Mouse (Mus musculus) liver, postnatal 0 days (tissue): Measurements from ENCODE around the gene Svep1. TPM values are rescaled to one million over a fixed set of nuclear protein-coding genes. Genes with fewer than 3 reads are reported as not detected.

Experiments used
- ATAC-seq: fragments of 200-750 bp; cut with Nextera tagmentation; 2 replicates; pipeline ENCODE4 v1.8.0; 2017; ENCODE audit warnings: mild to moderate bottlenecking, moderate library complexity
- DNase-seq: peaks from one replicate; pipeline ENCODE4 v3.0.0-alpha.2; 2016
- H3K27ac ChIP-seq: fragments of 300-500 bp; sonication (generic); 2 replicates; pipeline ENCODE4 v1.5.1; 2014; ENCODE audit warnings: antibody characterized with exemption, moderate library complexity, mild to moderate bottlenecking, low read depth
- H3K27me3 ChIP-seq: fragments of 300-500 bp; sonication (generic); 2 replicates; pipeline ENCODE4 v1.6.1; 2014; ENCODE audit warnings: low read length, control low read depth, mixed read lengths; ENCODE audit not compliant: insufficient read depth
- H3K36me3 ChIP-seq: fragments of 300-500 bp; sonication (generic); replicated peaks from 2 replicates; pipeline ENCODE4 v1.6.1; 2014; ENCODE audit warnings: mild to moderate bottlenecking, control low read depth, low read length, moderate library complexity, mixed read lengths; ENCODE audit not compliant: insufficient read depth
- H3K4me1 ChIP-seq: fragments of 300-500 bp; sonication (generic); 2 replicates; pipeline ENCODE4 v1.6.1; 2014; ENCODE audit warnings: antibody characterized with exemption, mild to moderate bottlenecking, control low read depth; ENCODE audit not compliant: insufficient read depth
- H3K4me2 ChIP-seq: fragments of 300-500 bp; sonication (generic); 2 replicates; pipeline ENCODE4 v1.6.1; 2014; ENCODE audit warnings: low read depth, mild to moderate bottlenecking, low read length, moderate library complexity, mixed read lengths
- H3K4me3 ChIP-seq: fragments of 300-500 bp; sonication (generic); 2 replicates; pipeline ENCODE4 v1.5.1; 2014; ENCODE audit warnings: low read depth, low read length
- H3K9ac ChIP-seq: fragments of 300-500 bp; sonication (generic); replicated peaks from 2 replicates; pipeline ENCODE4 v1.6.1; 2014; ENCODE audit warnings: mild to moderate bottlenecking, moderate library complexity
- H3K9me3 ChIP-seq: fragments of 300-500 bp; sonication (generic); 2 replicates; pipeline ENCODE4 v1.6.1; 2016; ENCODE audit warnings: mild to moderate bottlenecking, control low read depth, low read length, mixed read lengths
- CTCF ChIP-seq: sonication (generic); IDR thresholded peaks from 2 replicates; pipeline ENCODE4 v1.5.1; 2016; ENCODE audit warnings: antibody characterized with exemption, low read depth
- EP300 ChIP-seq: IDR thresholded peaks from 2 replicates; pipeline ENCODE4 v1.6.1; 2016; ENCODE audit warnings: antibody characterized with exemption, low read depth, mild to moderate bottlenecking
- WGBS: fragments of 180-500 bp; shearing (Covaris S2); extraction: QIAGEN DNeasy Blood & Tissue Kit; methylation state at CpG from one replicate; pipeline ENCODE4 v1.1.7; 2014; ENCODE audit not compliant: insufficient replicate concordance; 5-methylcytosine and 5-hydroxymethylcytosine counted together
- polyA plus RNA-seq: library from polyadenylated mRNA; unstranded; fragments of >200 nt; fragmentation: Nextera tagmentation; extraction: Ambion mirVana; gene quantifications from 2 replicates; pipeline ENCODE4 v1.2.1, GENCODE M21; 2015

The Svep1 gene
- polyA plus RNA-seq, 1 experiment from 2014 or later = 0.12 TPM

GRCm38 (mm10) chr4:58165711-58166110 lies 40.9 kb downstream of the Svep1 start:
- H3K4me3 ChIP-seq = no peak overlapping the region
- no peak overlapping the region for H3K4me2 ChIP-seq
- TF ChIP-seq EP300 (no peak), CTCF (no peak)
- no peaks in the 10 kb centered on the region for H3K4me1 ChIP-seq
- H3K36me3 ChIP-seq = no peaks in the 10 kb centered on the region
- H3K27me3 ChIP-seq = no peaks in the 10 kb centered on the region
- H3K9ac ChIP-seq = no peak overlapping the region
- H3K9me3 ChIP-seq = no peaks in the 10 kb centered on the region
- H3K27ac ChIP-seq = no peak overlapping the region
- ATAC-seq = no peak
- DNase-seq = no peak
- WGBS = 59% methylated on average over 7 of the region's 7 CpGs

- TF ChIP-seq CTCF (no peak), EP300 (no peak)
- Histone ChIP-seq H3K4me2 (no peak overlapping the region), H3K9me3 (no peaks in the 10 kb centered on the region), H3K27me3 (no peaks in the 10 kb centered on the region), H3K36me3 (no peaks in the 10 kb centered on the region), H3K9ac (no peak overlapping the region), H3K4me3 (no peak overlapping the region), H3K4me1 (no peaks in the 10 kb centered on the region), H3K27ac (no peak overlapping the region)
- ATAC-seq (no peak), DNase-seq (no peak)
- WGBS = 71% methylated on average over 2 of the region's 2 CpGs
These were observed 44.8 kb downstream of the Svep1 start for GRCm38 (mm10) chr4:58161901-58162300.

- DNase-seq (no peak), ATAC-seq (no peak)
- Histone ChIP-seq H3K27me3 (no peaks in the 10 kb centered on the region), H3K27ac (no peak overlapping the region), H3K4me3 (no peak overlapping the region), H3K36me3 (no peaks in the 10 kb centered on the region), H3K4me2 (no peak overlapping the region), H3K9ac (no peak overlapping the region), H3K4me1 (no peaks in the 10 kb centered on the region), H3K9me3 (no peaks in the 10 kb centered on the region)
- 35% methylated on average over 1 of the region's 1 CpGs for WGBS
- no peak for TF ChIP-seq CTCF
- TF ChIP-seq EP300 = no peak
These were observed 47.1 kb downstream of the Svep1 start for GRCm38 (mm10) chr4:58159564-58159963.

DNA sequence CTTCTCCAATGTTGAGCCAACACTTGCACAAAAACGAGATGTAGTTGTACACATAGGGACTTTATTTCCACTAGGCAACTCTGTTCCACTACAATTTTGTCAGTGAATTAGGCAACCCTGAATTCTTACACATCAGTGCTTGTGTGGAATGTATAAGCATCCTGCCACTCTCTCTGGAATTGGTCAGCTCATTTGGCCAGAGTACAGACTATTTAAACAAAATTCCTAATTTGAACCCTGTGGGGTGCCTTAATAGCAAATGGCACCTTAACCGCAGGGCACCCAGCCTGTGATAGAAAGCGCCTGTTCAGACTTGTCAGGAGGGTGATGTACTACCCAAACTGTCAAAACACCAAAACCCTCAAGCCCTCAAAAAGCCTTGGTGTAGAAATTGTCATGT lies 56.4 kb downstream of the Svep1 start:
- no peaks in the 10 kb centered on the region for H3K4me1 ChIP-seq
- WGBS = 72% methylated on average over 3 of the region's 3 CpGs
- H3K27me3 ChIP-seq = no peaks in the 10 kb centered on the region
- TF ChIP-seq CTCF (no peak), EP300 (no peak)
- H3K4me2 ChIP-seq = no peak overlapping the region
- H3K9ac ChIP-seq = no peak overlapping the region
- no peaks in the 10 kb centered on the region; the same call in 1 of the 2 replicates for H3K9me3 ChIP-seq
- DNase-seq = no peak
- ATAC-seq = no peak
- no peak overlapping the region for H3K27ac ChIP-seq
- no peaks in the 10 kb centered on the region for H3K36me3 ChIP-seq
- H3K4me3 ChIP-seq = no peak overlapping the region

GRCm38 (mm10) chr4:58149186-58149585 lies 57.5 kb downstream of the Svep1 start:
- ATAC-seq = no peak
- DNase-seq = no peak
- TF ChIP-seq EP300 = no peak
- TF ChIP-seq CTCF = no peak
- Histone ChIP-seq H3K27me3 (no peaks in the 10 kb centered on the region), H3K4me1 (no peaks in the 10 kb centered on the region), H3K9me3 (no peaks in the 10 kb centered on the region; the same call in 1 of the 2 replicates), H3K9ac (no peak overlapping the region), H3K27ac (no peak overlapping the region), H3K36me3 (no peaks in the 10 kb centered on the region), H3K4me3 (no peak overlapping the region), H3K4me2 (no peak overlapping the region)
- 22% methylated on average over 1 of the region's 1 CpGs for WGBS

- Histone ChIP-seq H3K4me2 (no peak overlapping the region), H3K27me3 (no peaks in the 10 kb centered on the region), H3K9ac (no peak overlapping the region), H3K4me3 (no peak overlapping the region), H3K36me3 (no peaks in the 10 kb centered on the region), H3K9me3 (no peaks in the 10 kb centered on the region; the same call in 1 of the 2 replicates), H3K27ac (no peak overlapping the region), H3K4me1 (no peaks in the 10 kb centered on the region)
- DNase-seq (no peak), ATAC-seq (no peak)
- no peak for TF ChIP-seq EP300
- no peak for TF ChIP-seq CTCF
These were observed 58.1 kb downstream of the Svep1 start for GRCm38 (mm10) chr4:58148547-58148946.

DNA sequence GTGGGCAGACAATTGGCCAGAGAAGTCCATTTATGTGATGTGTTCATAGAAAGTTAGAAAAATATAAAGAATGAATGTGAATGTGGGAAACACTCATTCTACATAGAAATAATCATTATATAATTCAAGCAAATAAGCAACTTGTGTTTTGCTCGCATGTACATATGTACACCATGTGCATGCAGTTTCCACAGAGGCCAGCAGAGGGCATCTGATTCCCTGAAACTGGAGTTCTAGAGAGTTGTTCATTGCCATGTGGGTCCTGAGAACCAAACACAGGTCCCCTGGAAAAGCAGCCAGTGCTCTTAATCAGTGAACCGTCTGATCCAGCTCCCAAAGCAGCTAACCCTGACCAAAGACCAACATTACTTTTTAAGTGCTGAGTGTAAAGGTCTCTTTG lies 60.0 kb downstream of the Svep1 start:
- no peak overlapping the region for H3K9ac ChIP-seq
- ATAC-seq (no peak), DNase-seq (no peak)
- no peaks in the 10 kb centered on the region for H3K27me3 ChIP-seq
- no peaks in the 10 kb centered on the region for H3K4me1 ChIP-seq
- no peak overlapping the region for H3K4me3 ChIP-seq
- TF ChIP-seq EP300 = no peak
- peak; percentile 44 for TF ChIP-seq CTCF
- no peak overlapping the region for H3K4me2 ChIP-seq
- no peaks in the 10 kb centered on the region; the same call in 1 of the 2 replicates for H3K9me3 ChIP-seq
- H3K27ac ChIP-seq = no peak overlapping the region
- 82% methylated on average over 2 of the region's 2 CpGs for WGBS
- no peaks in the 10 kb centered on the region for H3K36me3 ChIP-seq
